Mouse (Mus musculus): Measurements from ENCODE around the gene Bpifb9b. TPM values are rescaled to one million over a fixed set of nuclear protein-coding genes. Genes with fewer than 3 reads are reported as not detected.
"Not testable (repeated sequence)": the region's sequence is repeated elsewhere in the genome, so short reads cannot be mapped to it uniquely, and the experiment has no call there.

Gene Bpifb9b
- under 1 TPM in 1 of 4 experiments, not detected in 3; 0.19 TPM for total RNA-seq (2022)

- not testable (repeated sequence) for DNase-seq (ENCODE audit: low spot score in 2 of 2)
Measured at GRCm38 (mm10) chr2:154306927-154307326, at the start of gene Bpifb9b. Bpifb9b (plus strand) TSS chr2:154307227.

- not testable (repeated sequence) for DNase-seq (ENCODE audit: low spot score in 2 of 2)
Measured at GRCm38 (mm10) chr2:154257554-154257953, 49.5 kb upstream of the Bpifb9b start, which contains the start of gene Bpifb9a. Bpifb9a (plus strand) TSS chr2:154257854.

GRCm38 (mm10) chr2:154264397-154264796 is 42.6 kb upstream of the Bpifb9b start:
- not testable (repeated sequence) for DNase-seq (ENCODE audit: low spot score in 2 of 2)

GRCm38 (mm10) chr2:154291866-154292265 is 15.2 kb upstream of the Bpifb9b start:
- DNase-seq (ENCODE audit: low spot score in 2 of 2): not testable (repeated sequence)

- no peak for DNase-seq (ENCODE audit: low spot score in 2 of 2)
Measured at GRCm38 (mm10) chr2:154292833-154293232, 14.2 kb upstream of the Bpifb9b start.

GRCm38 (mm10) chr2:154294746-154295145 is 12.3 kb upstream of the Bpifb9b start:
- DNase-seq (ENCODE audit: low spot score in 2 of 2): peak in 1 of 2 experiments; percentile 57

GRCm38 (mm10) chr2:154300496-154300895 is 6.5 kb upstream of the Bpifb9b start:
- DNase-seq (ENCODE audit: low spot score in 2 of 2): peak in 1 of 2 experiments; percentile 60

GRCm38 (mm10) chr2:154301763-154302162 is 5.3 kb upstream of the Bpifb9b start:
- DNase-seq (ENCODE audit: low spot score in 2 of 2): no peak

GRCm38 (mm10) chr2:154304604-154305003 is 2.4 kb upstream of the Bpifb9b start:
- DNase-seq (ENCODE audit: low spot score in 2 of 2): not testable (repeated sequence)

- not testable (repeated sequence) for DNase-seq (ENCODE audit: low spot score in 2 of 2)
Measured at GRCm38 (mm10) chr2:154313771-154314170, 6.7 kb downstream of the Bpifb9b start.

- no peak for DNase-seq (ENCODE audit: low spot score in 2 of 2)
Measured at GRCm38 (mm10) chr2:154326852-154327251, 19.8 kb downstream of the Bpifb9b start.

- DNase-seq (ENCODE audit: low spot score in 2 of 2): no peak
Measured at GRCm38 (mm10) chr2:154335572-154335971, 28.5 kb downstream of the Bpifb9b start.

- DNase-seq (ENCODE audit: low spot score in 2 of 2): no peak
Measured at GRCm38 (mm10) chr2:154338161-154338560, 31.1 kb downstream of the Bpifb9b start.

- no peak for DNase-seq (ENCODE audit: low spot score in 2 of 2)
Measured at GRCm38 (mm10) chr2:154339356-154339755, 32.3 kb downstream of the Bpifb9b start.

GRCm38 (mm10) chr2:154348152-154348551 is 41.1 kb downstream of the Bpifb9b start:
- no peak for DNase-seq (ENCODE audit: low spot score in 2 of 2)

GRCm38 (mm10) chr2:154354000-154354425 is 47.0 kb downstream of the Bpifb9b start:
- not testable (repeated sequence) for DNase-seq (ENCODE audit: low spot score in 2 of 2)

- no peak for DNase-seq (ENCODE audit: low spot score in 2 of 2)
Measured at GRCm38 (mm10) chr2:154367510-154367909, 60.5 kb downstream of the Bpifb9b start.

Other genes with a start within 250 kb of the Bpifb9b start
- not detected for gene Bpifa3, start 176.9 kb upstream of the Bpifb9b start, total RNA-seq (2022)
- gene Bpifa1, start 164.3 kb upstream of the Bpifb9b start, total RNA-seq (2022): not detected
- not detected for gene Bpifa5, start 144.6 kb upstream of the Bpifb9b start, total RNA-seq (2022)
- gene Bpifb1, start 116.4 kb upstream of the Bpifb9b start, total RNA-seq (2022): under 1 TPM; 0.16 to 0.22 (median 0.18) TPM
- gene Bpifb5, start 83.5 kb upstream of the Bpifb9b start, total RNA-seq (2022): not detected
- under 1 TPM in 2 of 4 experiments, not detected in 2; 0.32 to 0.35 TPM for gene Bpifb9a, start 49.4 kb upstream of the Bpifb9b start, total RNA-seq (2022)
- gene Cdk5rap1, start 65.8 kb downstream of the Bpifb9b start, total RNA-seq (2022): 10 to 100 TPM; 13.6 to 17.1 (median 16.0) TPM
- gene Snta1, start 100.9 kb downstream of the Bpifb9b start, total RNA-seq (2022): 10 to 100 TPM; 41.0 to 45.9 (median 43.5) TPM
- gene Cbfa2t2, start 129.3 kb downstream of the Bpifb9b start, total RNA-seq (2022): 10 to 100 TPM; 48.9 to 60.8 (median 53.9) TPM
- 1 to 10 TPM in 2 of 4 experiments, under 1 TPM in 2; 0.64 to 2.0 (median 0.87) TPM for gene 1700003F12Rik, start 239.9 kb downstream of the Bpifb9b start, total RNA-seq (2022)
- gene Actl10, start 244.5 kb downstream of the Bpifb9b start, total RNA-seq (2022): under 1 TPM in 1 of 4 experiments, not detected in 3; 0.40 TPM